Mouse (Mus musculus): ENCODE data around the gene Fam189a2.

DNA sequence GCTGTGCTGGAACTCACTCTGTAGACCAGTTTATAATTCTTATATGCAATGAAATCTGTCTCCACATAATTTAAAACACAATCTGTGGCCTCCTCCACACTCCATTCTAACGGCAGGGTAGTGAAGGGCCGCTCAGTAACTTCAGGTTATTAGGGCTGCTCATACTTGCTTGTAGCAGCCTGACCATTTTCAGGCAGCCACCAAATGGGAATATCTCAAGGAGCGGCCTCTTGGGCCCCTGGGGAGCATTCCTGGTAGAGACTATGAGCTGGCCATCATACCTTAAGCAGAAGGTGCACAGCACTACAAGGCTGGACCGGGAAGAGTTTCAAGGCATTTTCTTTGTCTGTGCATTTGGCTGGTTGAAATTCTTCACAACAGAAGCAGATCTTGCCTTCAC is 42.7 kb downstream of the Fam189a2 start:
- no peak for TF ChIP-seq CTCF (IDR thresholded peaks at IDR 0.05; ENCODE audit: control insufficient read depth, insufficient read depth, low read length)
- TF ChIP-seq POLR2A (IDR thresholded peaks at IDR 0.05; ENCODE audit: borderline replicate concordance, control insufficient read depth, low read depth, low read length), result no peak
